12 mouse cellular contexts compared by ENCODE assay signal in the genomic region with DNA sequence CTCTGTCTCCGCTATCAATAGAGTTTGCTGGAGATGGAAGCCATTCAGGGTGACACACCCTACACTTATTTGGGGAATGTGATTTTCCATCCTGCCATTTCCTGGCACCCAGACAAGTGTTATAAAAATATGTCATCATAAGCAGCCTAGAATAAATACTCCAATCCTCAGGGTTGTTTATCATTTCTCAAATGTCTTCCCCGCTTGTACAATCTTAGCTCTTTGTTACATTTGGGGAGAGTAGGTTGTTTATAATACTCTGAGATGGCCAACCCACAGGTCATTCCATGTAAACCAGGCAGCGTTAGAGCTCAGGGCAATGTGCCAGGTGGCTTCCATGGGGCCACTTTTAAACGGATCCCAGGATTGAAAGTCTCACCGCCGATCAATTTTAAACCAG.
DNase-seq lines count a peak whose midpoint lies in the region; ATAC-seq and TF ChIP-seq lines count a peak whose summit lies in the region.
"Had no signal": no experiment of that assay in that cellular context is flagged by ENCODE, and none has a peak within 500 bp of the region (broad histone marks: within the 10 kb centered on the region; RNA-seq: fewer than 3 reads in every experiment).

No protein-coding gene starts in this region.

- ATAC-seq in intestine, embryonic 14.5 days (replicated peaks; ENCODE audit: low FRiP score, low TSS enrichment, low read depth) = no peak
- ATAC-seq in intestine, postnatal 0 days = no peak
- ATAC-seq in midbrain, embryonic 16.5 days = no peak
- ATAC-seq: forebrain, embryonic 13.5 days had no signal

- H3K4me1 ChIP-seq in intestine, embryonic 14.5 days (replicated peaks; ENCODE audit: control insufficient read depth, insufficient read depth, low read length) = peaks cover 16% of the 10 kb centered on the region
- H3K4me1 ChIP-seq in intestine, postnatal 0 days (replicated peaks; ENCODE audit: control insufficient read depth, insufficient read depth, low read length) = no peaks in the 10 kb centered on the region
- H3K4me1 ChIP-seq in midbrain, embryonic 16.5 days (ENCODE audit: control insufficient read depth, insufficient read depth, low read length) = no peaks in the 10 kb centered on the region

- H3K36me3 ChIP-seq in intestine, embryonic 14.5 days (ENCODE audit: control insufficient read depth, insufficient read depth, low read length) = no peaks in the 10 kb centered on the region
- H3K36me3 ChIP-seq in intestine, postnatal 0 days (ENCODE audit: control insufficient read depth, insufficient read depth) = no peaks in the 10 kb centered on the region
- H3K36me3 ChIP-seq in C2C12 (ENCODE audit: control insufficient read depth, insufficient read depth) = no peaks in the 10 kb centered on the region
- H3K36me3 ChIP-seq in midbrain, embryonic 16.5 days (ENCODE audit: control insufficient read depth, insufficient read depth, low read length) = no peaks in the 10 kb centered on the region

- H3K9ac ChIP-seq in intestine, embryonic 14.5 days (ENCODE audit: low read length) = no peak overlapping the region
- H3K9ac ChIP-seq in intestine, postnatal 0 days (ENCODE audit: low read depth, low read length) = no peak overlapping the region
- no peak overlapping the region for H3K9ac ChIP-seq in midbrain, embryonic 16.5 days (ENCODE audit: low read depth, low read length)
- H3K9ac ChIP-seq: forebrain, embryonic 13.5 days; liver, embryonic 14.5 days had no signal

- no peaks in the 10 kb centered on the region for H3K9me3 ChIP-seq in intestine, embryonic 14.5 days (ENCODE audit: control insufficient read depth, low read length)
- no peaks in the 10 kb centered on the region for H3K9me3 ChIP-seq in intestine, postnatal 0 days (ENCODE audit: control insufficient read depth)
- H3K9me3 ChIP-seq in midbrain, embryonic 16.5 days (replicated peaks; ENCODE audit: control insufficient read depth, low read length, poor library complexity, severe bottlenecking) = no peaks in the 10 kb centered on the region
- H3K9me3 ChIP-seq: forebrain, embryonic 13.5 days had no signal

- H3K79me2 ChIP-seq in C2C12 (ENCODE audit: control insufficient read depth, insufficient read depth) = no peaks in the 10 kb centered on the region

- no peaks in the 10 kb centered on the region for H3K79me3 ChIP-seq in C2C12 (ENCODE audit: low read depth)

- H3K4me3 ChIP-seq in intestine, embryonic 14.5 days (ENCODE audit: low read depth, low read length) = no peak overlapping the region
- no peak overlapping the region for H3K4me3 ChIP-seq in intestine, postnatal 0 days (ENCODE audit: low read depth, low read length)
- no peak overlapping the region for H3K4me3 ChIP-seq in C2C12 (ENCODE audit: insufficient read depth, poor library complexity, severe bottlenecking)
- no peak overlapping the region for H3K4me3 ChIP-seq in midbrain, embryonic 16.5 days (ENCODE audit: low read depth, low read length)
- H3K4me3 ChIP-seq: forebrain, embryonic 13.5 days had no signal

- WGBS in intestine, embryonic 14.5 days = 25% methylated on average over 6 of the region's 6 CpGs
- 49% methylated on average over 6 of the region's 6 CpGs for WGBS in intestine, postnatal 0 days
- WGBS in midbrain, embryonic 16.5 days = 86% methylated on average over 6 of the region's 6 CpGs

- no peak overlapping the region for H3ac ChIP-seq in C2C12 (ENCODE audit: control insufficient read depth, insufficient read length, low read depth)

- DNase-seq in intestine, embryonic 14.5 days (ENCODE audit: low spot score) = no peak
- peak; percentile 26 for DNase-seq in brain, embryonic 14.5 days (ENCODE audit: low read depth)
- DNase-seq in lung, postnatal 36 days = peak; percentile 82
- DNase-seq in right cerebral cortex, postnatal 25 days = no peak
- DNase-seq: adrenal gland, adult 8-10 months; cerebellum, adult 11 months; layer of hippocampus, postnatal 36 days had no signal

- H3K27ac ChIP-seq in intestine, embryonic 14.5 days (ENCODE audit: low read depth) = peak overlapping the region; percentile 36; the same call in 1 of the 2 replicates
- no peak overlapping the region for H3K27ac ChIP-seq in intestine, postnatal 0 days (ENCODE audit: low read depth, low read length)
- no peak overlapping the region for H3K27ac ChIP-seq in midbrain, embryonic 16.5 days (ENCODE audit: low read length)
- H3K27ac ChIP-seq: forebrain, embryonic 13.5 days; liver, embryonic 14.5 days had no signal

- H3K27me3 ChIP-seq in intestine, embryonic 14.5 days (replicated peaks; ENCODE audit: control insufficient read depth, insufficient read depth, low read length) = no peaks in the 10 kb centered on the region
- H3K27me3 ChIP-seq in intestine, postnatal 0 days (replicated peaks; ENCODE audit: control insufficient read depth, insufficient read depth, low read length) = no peaks in the 10 kb centered on the region
- no peaks in the 10 kb centered on the region for H3K27me3 ChIP-seq in C2C12 (ENCODE audit: control insufficient read depth, insufficient read depth, insufficient read length)
- no peaks in the 10 kb centered on the region for H3K27me3 ChIP-seq in midbrain, embryonic 16.5 days (ENCODE audit: control insufficient read depth, insufficient read depth, low read depth, low read length)
- H3K27me3 ChIP-seq: forebrain, embryonic 13.5 days had no signal

- H3K4me2 ChIP-seq in intestine, embryonic 14.5 days (ENCODE audit: low read length) = peak overlapping the region; percentile 14; the same call in 1 of the 2 replicates
- no peak overlapping the region for H3K4me2 ChIP-seq in intestine, postnatal 0 days (replicated peaks; ENCODE audit: low read depth)
- H3K4me2 ChIP-seq in midbrain, embryonic 16.5 days (ENCODE audit: low read length) = no peak overlapping the region
- H3K4me2 ChIP-seq: forebrain, embryonic 13.5 days had no signal

- TF ChIP-seq POLR2A in brain, embryonic 14.5 days (IDR thresholded peaks at IDR 0.05; ENCODE audit: borderline replicate concordance, extremely low read depth, insufficient read depth, insufficient read length, poor library complexity, severe bottlenecking) = no peak

- no peak for TF ChIP-seq CTCF in intestine, postnatal 0 days (IDR thresholded peaks at IDR 0.05; ENCODE audit: low read depth)
- no peak for TF ChIP-seq CTCF in C2C12 (IDR thresholded peaks at IDR 0.05; ENCODE audit: control insufficient read depth, insufficient read depth, insufficient read length)
- no peak for TF ChIP-seq CTCF in brain, embryonic 14.5 days (IDR thresholded peaks at IDR 0.05; ENCODE audit: borderline replicate concordance, extremely low read depth, insufficient read depth, insufficient read length)

TF ChIP-seq in C2C12, 6 proteins besides CTCF, POLR2A, EP300 and RAD21:
- peak; percentile 68 for TF ChIP-seq CEBPB (IDR thresholded peaks at IDR 0.05; ENCODE audit: low read depth)
- no peak for TF ChIP-seq MAX (IDR thresholded peaks at IDR 0.05)

Comparison
In these comparisons a context has a peak if more than half of its experiments do, and no peak if none do; other contexts are left out.
1. DNase-seq: peak in brain, embryonic 14.5 days (single experiment) and lung, postnatal 36 days (single experiment); none in intestine, embryonic 14.5 days (single experiment) and right cerebral cortex, postnatal 25 days (single experiment).